Mouse (Mus musculus) kidney, postnatal 0 days (tissue): ENCODE data around the gene Tnn. TPM values are rescaled to one million over a fixed set of nuclear protein-coding genes. Genes with fewer than 3 reads are reported as not detected.

ENCODE experiments used
- ATAC-seq: fragments of 200-750 bp; cut with Nextera tagmentation; replicated peaks from 2 replicates; pipeline ENCODE4 v1.8.0; 2017; ENCODE audit warnings: low read depth, moderate number of reproducible peaks, moderate TSS enrichment, moderate library complexity; ENCODE audit not compliant: low FRiP score
- DNase-seq: peaks from one replicate; pipeline ENCODE4 v3.0.0-alpha.2; 2016; ENCODE audit warnings: low spot score
- H3K27ac ChIP-seq: fragments of 300-500 bp; sonication (generic); 2 replicates; pipeline ENCODE4 v1.5.1; 2014; ENCODE audit warnings: mild to moderate bottlenecking
- H3K27me3 ChIP-seq: fragments of 300-500 bp; sonication (generic); 2 replicates; pipeline ENCODE4 v1.6.1; 2014; ENCODE audit warnings: low read length, mixed read lengths; ENCODE audit not compliant: insufficient read depth
- H3K36me3 ChIP-seq: fragments of 300-500 bp; sonication (generic); 2 replicates; pipeline ENCODE4 v1.6.1; 2014; ENCODE audit warnings: low read length, mixed read lengths; ENCODE audit not compliant: insufficient read depth
- H3K4me1 ChIP-seq: fragments of 300-500 bp; sonication (generic); replicated peaks from 2 replicates; pipeline ENCODE4 v1.6.1; 2014; ENCODE audit warnings: antibody characterized with exemption, low read length, mixed read lengths; ENCODE audit not compliant: insufficient read depth
- H3K4me2 ChIP-seq: fragments of 300-500 bp; sonication (generic); 2 replicates; pipeline ENCODE4 v1.6.1; 2014; ENCODE audit warnings: mild to moderate bottlenecking, low read length, moderate library complexity, mixed read lengths
- H3K4me3 ChIP-seq: fragments of 300-500 bp; sonication (generic); replicated peaks from 2 replicates; pipeline ENCODE4 v1.5.1; 2014; ENCODE audit warnings: low read depth, low read length
- H3K9ac ChIP-seq: fragments of 300-500 bp; sonication (generic); 2 replicates; pipeline ENCODE4 v1.6.1; 2014; ENCODE audit warnings: low read depth, low read length
- H3K9me3 ChIP-seq: fragments of 300-500 bp; sonication (generic); replicated peaks from 2 replicates; pipeline ENCODE4 v1.6.1; 2016; ENCODE audit warnings: low read length, inconsistent platforms, mixed read lengths
- CTCF ChIP-seq: IDR thresholded peaks from 2 replicates; pipeline ENCODE4 v1.5.1; 2016; ENCODE audit warnings: antibody characterized with exemption, low read depth, mild to moderate bottlenecking, moderate library complexity
- WGBS: fragments of 180-500 bp; shearing (Covaris S2); extraction: QIAGEN DNeasy Blood & Tissue Kit; methylation state at CpG from one replicate; pipeline ENCODE4 v1.1.7; 2014; 5-methylcytosine and 5-hydroxymethylcytosine counted together
- polyA plus RNA-seq: library from polyadenylated mRNA; unstranded; fragments of >200 nt; fragmentation: Nextera tagmentation; extraction: Ambion mirVana; gene quantifications from 2 replicates; pipeline ENCODE4 v1.2.1, GENCODE M21; 2015

Gene Tnn
- polyA plus RNA-seq, 1 experiment from 2014 or later: 0.72 TPM

- Histone ChIP-seq H3K4me2 (no peak overlapping the region), H3K9me3 (no peaks in the 10 kb centered on the region), H3K9ac (no peak overlapping the region), H3K4me3 (no peak overlapping the region), H3K36me3 (no peaks in the 10 kb centered on the region), H3K4me1 (no peaks in the 10 kb centered on the region), H3K27me3 (no peaks in the 10 kb centered on the region), H3K27ac (no peak overlapping the region)
- DNase-seq (peak; percentile 70), ATAC-seq (no peak)
- WGBS: 88% methylated on average over 5 of the region's 5 CpGs
- TF ChIP-seq CTCF: peak; percentile 70
Observed at GRCm38 (mm10) chr1:160099659-160100302, 53.6 kb downstream of the Tnn start.

- ATAC-seq: no peak
- 68% methylated on average over 2 of the region's 2 CpGs for WGBS
Observed at GRCm38 (mm10) chr1:160086651-160087050, 66.7 kb downstream of the Tnn start.

GRCm38 (mm10) chr1:160084239-160084638 lies 69.1 kb downstream of the Tnn start:
- Histone ChIP-seq H3K9ac (no peak overlapping the region), H3K9me3 (no peaks in the 10 kb centered on the region), H3K36me3 (no peaks in the 10 kb centered on the region), H3K27me3 (no peaks in the 10 kb centered on the region), H3K27ac (no peak overlapping the region), H3K4me1 (no peaks in the 10 kb centered on the region), H3K4me3 (no peak overlapping the region), H3K4me2 (no peak overlapping the region)
- 64% methylated on average over 1 of the region's 1 CpGs for WGBS
- no peak for TF ChIP-seq CTCF
- DNase-seq (peak; percentile 21), ATAC-seq (peak; percentile 15; the same call in 1 of the 2 replicates)

More at GRCm38 (mm10) chr1:160086651-160087050, 66.7 kb downstream of the Tnn start:
- no peak overlapping the region for H3K27ac ChIP-seq
- no peak for DNase-seq
- no peak overlapping the region for H3K9ac ChIP-seq
- H3K27me3 ChIP-seq: no peaks in the 10 kb centered on the region
- H3K36me3 ChIP-seq: no peaks in the 10 kb centered on the region
- no peak overlapping the region for H3K4me3 ChIP-seq
- no peaks in the 10 kb centered on the region for H3K4me1 ChIP-seq
- no peak overlapping the region for H3K4me2 ChIP-seq
- TF ChIP-seq CTCF: no peak
- no peaks in the 10 kb centered on the region for H3K9me3 ChIP-seq

GRCm38 (mm10) chr1:160082647-160083046 lies 70.7 kb downstream of the Tnn start:
- no peak overlapping the region for H3K4me2 ChIP-seq

GRCm38 (mm10) chr1:160080800-160081436 lies 72.5 kb downstream of the Tnn start:
- Histone ChIP-seq H3K4me1 (no peaks in the 10 kb centered on the region), H3K36me3 (no peaks in the 10 kb centered on the region), H3K27ac (no peak overlapping the region), H3K4me3 (no peak overlapping the region), H3K9ac (no peak overlapping the region), H3K9me3 (no peaks in the 10 kb centered on the region), H3K27me3 (no peaks in the 10 kb centered on the region), H3K4me2 (no peak overlapping the region)
- ATAC-seq (peak; percentile 18; the same call in 1 of the 2 replicates), DNase-seq (peak; percentile 83)
- WGBS: 32% methylated on average over 2 of the region's 2 CpGs
- peak; percentile 95 for TF ChIP-seq CTCF

More at GRCm38 (mm10) chr1:160082647-160083046, 70.7 kb downstream of the Tnn start:
- H3K9me3 ChIP-seq: no peaks in the 10 kb centered on the region
- no peaks in the 10 kb centered on the region for H3K4me1 ChIP-seq
- DNase-seq: no peak
- no peak for ATAC-seq
- WGBS: 85% methylated on average over 1 of the region's 1 CpGs
- no peak overlapping the region for H3K4me3 ChIP-seq
- H3K27me3 ChIP-seq: no peaks in the 10 kb centered on the region
- TF ChIP-seq CTCF: no peak
- H3K27ac ChIP-seq: no peak overlapping the region
- H3K9ac ChIP-seq: no peak overlapping the region
- no peaks in the 10 kb centered on the region for H3K36me3 ChIP-seq

- WGBS: 67% methylated on average over 14 of the region's 14 CpGs
- no peaks in the 10 kb centered on the region for H3K27me3 ChIP-seq
- no peaks in the 10 kb centered on the region for H3K9me3 ChIP-seq
- H3K4me3 ChIP-seq: no peak overlapping the region
- TF ChIP-seq CTCF: no peak
- no peak overlapping the region for H3K4me2 ChIP-seq
- DNase-seq (peak; percentile 24), ATAC-seq (no peak; the same call in 1 of the 2 replicates)
- H3K4me1 ChIP-seq: no peaks in the 10 kb centered on the region
- no peak overlapping the region for H3K27ac ChIP-seq
- H3K36me3 ChIP-seq: no peaks in the 10 kb centered on the region
- H3K9ac ChIP-seq: no peak overlapping the region
Observed at GRCm38 (mm10) chr1:160078882-160079661, 74.3 kb downstream of the Tnn start.
